Mouse (Mus musculus): ENCODE data around the gene Gne. TPM values are rescaled to one million over a fixed set of nuclear protein-coding genes. Genes with fewer than 3 reads are reported as not detected.
A peak's percentile ranks its signal among the peaks of the same experiment; 100 is the strongest.

Gne gene
- total and polyA plus RNA-seq, 2 experiments from 2014 or later = 24.7 to 44.5 TPM

- no peaks in the 10 kb centered on the region for H3K36me3 ChIP-seq (ENCODE audit: insufficient read depth, low read length)
- no peak for TF ChIP-seq CTCF (IDR thresholded peaks at IDR 0.05; ENCODE audit: low read depth)
- H3K4me1 ChIP-seq (ENCODE audit: insufficient read depth, low read length) = peaks cover 11% of the 10 kb centered on the region; the same call in 1 of the 2 replicates
- ATAC-seq = no peak
- no peak overlapping the region for H3K9ac ChIP-seq (replicated peaks; ENCODE audit: low read length)
- no peak overlapping the region for H3K27ac ChIP-seq
- H3K4me3 ChIP-seq (ENCODE audit: low read length) = no peak overlapping the region
- H3K9me3 ChIP-seq (ENCODE audit: low read length) = no peaks in the 10 kb centered on the region
- WGBS = 81% methylated on average over 7 of the region's 7 CpGs
- DNase-seq (ENCODE audit: low spot score) = no peak
- no peak overlapping the region for H3K4me2 ChIP-seq (ENCODE audit: low read depth, low read length)
- no peaks in the 10 kb centered on the region for H3K27me3 ChIP-seq (ENCODE audit: insufficient read depth, low read length)
Observed at GRCm38 (mm10) chr4:44110771-44111170, 26.8 kb upstream of the Gne start.

- TF ChIP-seq CTCF (IDR thresholded peaks at IDR 0.05; ENCODE audit: low read depth) = no peak
- WGBS = 94% methylated on average over 6 of the region's 6 CpGs
- ATAC-seq (no peak), DNase-seq (ENCODE audit: low spot score) (no peak)
- Histone ChIP-seq H3K4me2 (ENCODE audit: low read depth, low read length) (no peak overlapping the region), H3K4me1 (ENCODE audit: insufficient read depth, low read length) (peaks cover 4% of the 10 kb centered on the region; the same call in 1 of the 2 replicates), H3K9me3 (ENCODE audit: low read length) (no peaks in the 10 kb centered on the region), H3K27me3 (ENCODE audit: insufficient read depth, low read length) (no peaks in the 10 kb centered on the region), H3K4me3 (ENCODE audit: low read length) (no peak overlapping the region), H3K36me3 (ENCODE audit: insufficient read depth, low read length) (no peaks in the 10 kb centered on the region), H3K27ac (no peak overlapping the region), H3K9ac (replicated peaks; ENCODE audit: low read length) (no peak overlapping the region)
Observed at GRCm38 (mm10) chr4:44108297-44108696, 24.3 kb upstream of the Gne start.

- no peak for TF ChIP-seq CTCF (IDR thresholded peaks at IDR 0.05; ENCODE audit: low read depth)
- ATAC-seq (no peak), DNase-seq (ENCODE audit: low spot score) (no peak)
- no peak overlapping the region for H3K4me2 ChIP-seq (ENCODE audit: low read depth, low read length)
- 0 out of 2 replicates have a peak, but pooled peaks cover 3% of the 10 kb centered on the region for H3K4me1 ChIP-seq (ENCODE audit: insufficient read depth, low read length)
- no peak overlapping the region for H3K4me3 ChIP-seq (ENCODE audit: low read length)
- no peaks in the 10 kb centered on the region for H3K27me3 ChIP-seq (ENCODE audit: insufficient read depth, low read length)
- H3K9ac ChIP-seq (replicated peaks; ENCODE audit: low read length) = no peak overlapping the region
- no peaks in the 10 kb centered on the region for H3K9me3 ChIP-seq (ENCODE audit: low read length)
- H3K36me3 ChIP-seq (ENCODE audit: insufficient read depth, low read length) = no peaks in the 10 kb centered on the region
- 39% methylated on average over 6 of the region's 6 CpGs for WGBS
- H3K27ac ChIP-seq = no peak overlapping the region
Observed at GRCm38 (mm10) chr4:44107339-44107738, 23.4 kb upstream of the Gne start.

GRCm38 (mm10) chr4:44106297-44106821 lies 22.4 kb upstream of the Gne start:
- no peak for TF ChIP-seq CTCF (IDR thresholded peaks at IDR 0.05; ENCODE audit: low read depth)
- H3K4me3 ChIP-seq (ENCODE audit: low read length) = peak overlapping the region; percentile 22
- H3K9ac ChIP-seq (replicated peaks; ENCODE audit: low read length) = 0 out of 2 replicates have a peak overlapping the region, but pooled peaks have one; percentile 4
- H3K4me1 ChIP-seq (ENCODE audit: insufficient read depth, low read length) = 0 out of 2 replicates have a peak, but pooled peaks cover 3% of the 10 kb centered on the region
- H3K4me2 ChIP-seq (ENCODE audit: low read depth, low read length) = peak overlapping the region; percentile 51
- DNase-seq (ENCODE audit: low spot score) = peak; percentile 43
- ATAC-seq = peak; percentile 66
- no peaks in the 10 kb centered on the region for H3K36me3 ChIP-seq (ENCODE audit: insufficient read depth, low read length)
- H3K27me3 ChIP-seq (ENCODE audit: insufficient read depth, low read length) = no peaks in the 10 kb centered on the region
- peak overlapping the region; percentile 18; the same call in 1 of the 2 replicates for H3K27ac ChIP-seq
- H3K9me3 ChIP-seq (ENCODE audit: low read length) = no peaks in the 10 kb centered on the region
- 20% methylated on average over 18 of the region's 18 CpGs for WGBS

- no peak for TF ChIP-seq CTCF (IDR thresholded peaks at IDR 0.05; ENCODE audit: low read depth)
- DNase-seq (ENCODE audit: low spot score) (no peak), ATAC-seq (no peak)
- H3K4me3 ChIP-seq (ENCODE audit: low read length) = no peak overlapping the region
- no peaks in the 10 kb centered on the region for H3K36me3 ChIP-seq (ENCODE audit: insufficient read depth, low read length)
- WGBS = 56% methylated on average over 8 of the region's 8 CpGs
- no peaks in the 10 kb centered on the region for H3K27me3 ChIP-seq (ENCODE audit: insufficient read depth, low read length)
- H3K9me3 ChIP-seq (ENCODE audit: low read length) = no peaks in the 10 kb centered on the region
- no peak overlapping the region for H3K4me2 ChIP-seq (ENCODE audit: low read depth, low read length)
- H3K9ac ChIP-seq (replicated peaks; ENCODE audit: low read length) = no peak overlapping the region
- 0 out of 2 replicates have a peak, but pooled peaks cover 3% of the 10 kb centered on the region for H3K4me1 ChIP-seq (ENCODE audit: insufficient read depth, low read length)
- H3K27ac ChIP-seq = no peak overlapping the region
Observed at GRCm38 (mm10) chr4:44104195-44104917, 20.4 kb upstream of the Gne start.

GRCm38 (mm10) chr4:44103620-44104019 lies 19.6 kb upstream of the Gne start:
- WGBS = 84% methylated on average over 8 of the region's 8 CpGs

More at GRCm38 (mm10) chr4:44103620-44104019, 19.6 kb upstream of the Gne start:
- no peak for TF ChIP-seq CTCF (IDR thresholded peaks at IDR 0.05; ENCODE audit: low read depth)
- Histone ChIP-seq H3K4me1 (ENCODE audit: insufficient read depth, low read length) (0 out of 2 replicates have a peak, but pooled peaks cover 3% of the 10 kb centered on the region), H3K27me3 (ENCODE audit: insufficient read depth, low read length) (no peaks in the 10 kb centered on the region), H3K4me2 (ENCODE audit: low read depth, low read length) (no peak overlapping the region), H3K9ac (replicated peaks; ENCODE audit: low read length) (no peak overlapping the region), H3K36me3 (ENCODE audit: insufficient read depth, low read length) (no peaks in the 10 kb centered on the region), H3K4me3 (ENCODE audit: low read length) (no peak overlapping the region), H3K27ac (no peak overlapping the region), H3K9me3 (ENCODE audit: low read length) (no peaks in the 10 kb centered on the region)
- ATAC-seq (no peak), DNase-seq (ENCODE audit: low spot score) (no peak)

Data from hindbrain, postnatal 0 days (tissue).